Mouse (Mus musculus) myocyte (in vitro differentiated cells): ENCODE data around the gene Syf2.

Experiments used
- CEBPB ChIP-seq: IDR thresholded peaks from 2 replicates; pipeline ENCODE4 v1.6.1; 2011; ENCODE audit warnings: mild to moderate bottlenecking, moderate library complexity; ENCODE audit not compliant: poor library complexity, insufficient read depth, severe bottlenecking
- POLR2A ChIP-seq: IDR thresholded peaks from one replicate; pipeline ENCODE4 v1.6.1; 2011; ENCODE audit warnings: low read depth, mild to moderate bottlenecking, control low read depth, moderate library complexity; ENCODE audit not compliant: insufficient read length
- TCF12 ChIP-seq: IDR thresholded peaks from one replicate; pipeline ENCODE4 v1.6.1; 2011; ENCODE audit warnings: mild to moderate bottlenecking, control low read depth; ENCODE audit not compliant: poor library complexity, insufficient read depth, severe bottlenecking
- USF1 ChIP-seq: IDR thresholded peaks from one replicate; pipeline ENCODE4 v1.6.1; 2011; ENCODE audit warnings: low read depth, mild to moderate bottlenecking, control low read depth, moderate library complexity

DNA sequence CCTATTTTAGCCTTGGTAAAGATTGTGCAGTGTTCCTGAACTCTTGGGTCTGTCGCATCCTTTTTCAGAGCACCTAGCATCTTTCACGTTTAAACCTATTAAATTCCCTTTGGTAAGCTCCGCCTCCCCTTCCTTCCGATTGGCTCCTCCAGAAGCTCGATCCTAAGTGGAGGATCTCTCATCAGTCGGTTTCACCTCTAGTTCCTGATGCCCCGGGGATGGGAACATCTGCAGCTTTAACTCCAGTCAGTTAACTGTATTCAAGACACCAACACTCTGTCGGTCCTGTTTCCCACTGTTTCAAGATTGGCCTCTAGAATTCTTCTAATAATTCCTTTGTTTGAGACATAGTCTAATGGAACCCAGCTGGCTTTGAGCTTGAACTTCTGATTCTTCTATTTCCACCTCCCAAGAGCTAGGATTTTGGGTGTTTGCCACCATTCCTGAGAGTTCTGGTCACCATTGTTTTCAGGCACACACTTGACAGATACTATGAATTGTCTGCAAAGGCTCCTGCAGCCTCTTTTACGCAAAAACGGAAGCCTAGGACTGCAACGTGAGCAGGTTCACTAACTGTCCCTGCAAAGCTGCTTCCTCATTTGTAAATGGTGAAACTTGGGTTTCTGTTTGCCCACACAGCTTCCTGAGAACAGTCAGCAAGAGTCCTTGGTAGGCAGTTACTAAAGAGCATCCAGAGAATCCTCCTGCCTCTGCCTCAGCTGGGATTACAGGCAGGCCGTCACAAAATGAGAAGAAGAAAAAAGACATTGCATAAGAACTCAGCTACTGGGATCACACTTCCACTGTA lies 10.8 kb upstream of the Syf2 start:
- TF ChIP-seq POLR2A = no peak
- no peak for TF ChIP-seq CEBPB
- TF ChIP-seq TCF12 = no peak
- TF ChIP-seq USF1 = no peak
